Mouse (Mus musculus): ENCODE data around the gene Olfr56. TPM values are rescaled to one million over a fixed set of nuclear protein-coding genes. Genes with fewer than 3 reads are reported as not detected.

Gene Olfr56
- polyA plus RNA-seq, 1 experiment from 2014 or later = 0.08 TPM

DNA sequence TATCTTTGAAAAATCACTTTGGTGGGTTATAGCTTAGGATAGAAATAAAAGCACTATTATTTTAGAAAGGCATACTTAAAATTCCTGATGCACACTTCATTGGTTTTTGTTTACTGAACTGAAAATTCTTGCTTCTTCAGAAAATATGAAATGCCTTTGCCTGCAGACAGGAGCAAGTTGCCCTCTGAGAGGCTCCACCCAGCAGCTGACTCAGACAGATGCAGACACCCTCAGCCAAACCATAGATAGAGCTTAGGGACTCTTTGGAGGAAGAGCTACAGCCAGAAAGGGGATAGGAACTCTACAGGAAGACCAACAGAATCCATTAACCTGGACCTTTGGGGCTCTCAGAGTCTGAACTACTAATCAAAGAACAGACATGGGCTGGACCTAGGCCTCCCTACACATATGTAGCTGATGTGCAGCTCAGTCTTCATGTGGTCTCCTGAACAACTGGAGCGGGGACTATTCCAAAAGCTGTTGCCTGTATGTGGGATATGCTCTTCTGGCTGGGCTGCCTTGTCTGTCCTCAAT is 113.4 kb downstream of the Olfr56 start:
- H3K27ac ChIP-seq (ENCODE audit: low read length) = no peak overlapping the region
- no peak for DNase-seq (ENCODE audit: low spot score)
- H3K9me3 ChIP-seq (ENCODE audit: low read length) = no peaks in the 10 kb centered on the region
- no peak overlapping the region for H3K4me3 ChIP-seq (ENCODE audit: low read depth, low read length)
- ATAC-seq = no peak
- 88% methylated on average over 1 of the region's 1 CpGs for WGBS
- H3K4me2 ChIP-seq (replicated peaks; ENCODE audit: low read depth, low read length) = no peak overlapping the region
- no peak overlapping the region for H3K9ac ChIP-seq (replicated peaks; ENCODE audit: low read depth)
- 0 out of 2 replicates have a peak, but pooled peaks cover 7% of the 10 kb centered on the region for H3K4me1 ChIP-seq (ENCODE audit: insufficient read depth, low read depth, low read length)
- H3K36me3 ChIP-seq (ENCODE audit: insufficient read depth, low read length) = no peaks in the 10 kb centered on the region
- H3K27me3 ChIP-seq (replicated peaks; ENCODE audit: insufficient read depth, low read length) = no peaks in the 10 kb centered on the region
- TF ChIP-seq CTCF (IDR thresholded peaks at IDR 0.05) (no peak), EP300 (IDR thresholded peaks at IDR 0.05) (no peak)

DNA sequence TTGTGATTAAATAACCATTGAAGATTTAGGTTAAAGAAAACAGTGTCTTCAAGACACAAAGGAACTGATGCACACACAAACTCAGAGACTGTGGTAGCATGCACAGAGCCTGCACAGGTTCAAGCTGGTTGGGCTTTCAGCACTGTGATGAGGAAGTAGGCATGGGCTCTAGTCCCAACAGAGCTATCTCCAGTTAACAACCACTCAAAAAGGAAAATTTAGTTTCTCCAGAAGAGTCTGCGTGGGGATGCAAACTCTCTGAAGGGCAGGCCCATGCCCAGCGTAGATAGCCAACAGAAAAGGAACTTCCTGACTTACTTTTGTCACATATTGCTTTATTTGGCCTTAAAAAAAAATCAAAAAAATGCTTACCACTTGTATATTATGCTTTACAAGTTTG is 114.1 kb downstream of the Olfr56 start:
- H3K9ac ChIP-seq (replicated peaks; ENCODE audit: low read depth) = no peak overlapping the region
- H3K4me1 ChIP-seq (ENCODE audit: insufficient read depth, low read depth, low read length) = 0 out of 2 replicates have a peak, but pooled peaks cover 6% of the 10 kb centered on the region
- H3K27me3 ChIP-seq (replicated peaks; ENCODE audit: insufficient read depth, low read length) = no peaks in the 10 kb centered on the region
- no peak overlapping the region for H3K4me3 ChIP-seq (ENCODE audit: low read depth, low read length)
- no peak overlapping the region for H3K27ac ChIP-seq (ENCODE audit: low read length)
- no peaks in the 10 kb centered on the region for H3K9me3 ChIP-seq (ENCODE audit: low read length)
- no peaks in the 10 kb centered on the region for H3K36me3 ChIP-seq (ENCODE audit: insufficient read depth, low read length)
- H3K4me2 ChIP-seq (replicated peaks; ENCODE audit: low read depth, low read length) = no peak overlapping the region
- no peak for DNase-seq (ENCODE audit: low spot score)
- ATAC-seq = no peak
- 63% methylated on average over 2 of the region's 2 CpGs for WGBS
- TF ChIP-seq EP300 (IDR thresholded peaks at IDR 0.05) (no peak), CTCF (IDR thresholded peaks at IDR 0.05) (no peak)

GRCm38 (mm10) chr11:49093861-49094660 is 115.4 kb downstream of the Olfr56 start:
- H3K4me1 ChIP-seq (ENCODE audit: insufficient read depth, low read depth, low read length) = no peaks in the 10 kb centered on the region
- H3K4me2 ChIP-seq (replicated peaks; ENCODE audit: low read depth, low read length) = no peak overlapping the region
- H3K4me3 ChIP-seq (ENCODE audit: low read depth, low read length) = no peak overlapping the region
- no peaks in the 10 kb centered on the region for H3K36me3 ChIP-seq (ENCODE audit: insufficient read depth, low read length)
- H3K9ac ChIP-seq (replicated peaks; ENCODE audit: low read depth) = no peak overlapping the region
- H3K9me3 ChIP-seq (ENCODE audit: low read length) = no peaks in the 10 kb centered on the region
- WGBS = 80% methylated on average over 6 of the region's 6 CpGs
- ATAC-seq = no peak
- no peak for DNase-seq (ENCODE audit: low spot score)
- TF ChIP-seq CTCF (IDR thresholded peaks at IDR 0.05) = no peak
- H3K27ac ChIP-seq (ENCODE audit: low read length) = no peak overlapping the region
- H3K27me3 ChIP-seq (replicated peaks; ENCODE audit: insufficient read depth, low read length) = no peaks in the 10 kb centered on the region

GRCm38 (mm10) chr11:49095367-49095766 is 116.7 kb downstream of the Olfr56 start:
- WGBS = 90% methylated on average over 4 of the region's 4 CpGs
- no peak overlapping the region for H3K4me2 ChIP-seq (replicated peaks; ENCODE audit: low read depth, low read length)
- no peak for ATAC-seq

DNA sequence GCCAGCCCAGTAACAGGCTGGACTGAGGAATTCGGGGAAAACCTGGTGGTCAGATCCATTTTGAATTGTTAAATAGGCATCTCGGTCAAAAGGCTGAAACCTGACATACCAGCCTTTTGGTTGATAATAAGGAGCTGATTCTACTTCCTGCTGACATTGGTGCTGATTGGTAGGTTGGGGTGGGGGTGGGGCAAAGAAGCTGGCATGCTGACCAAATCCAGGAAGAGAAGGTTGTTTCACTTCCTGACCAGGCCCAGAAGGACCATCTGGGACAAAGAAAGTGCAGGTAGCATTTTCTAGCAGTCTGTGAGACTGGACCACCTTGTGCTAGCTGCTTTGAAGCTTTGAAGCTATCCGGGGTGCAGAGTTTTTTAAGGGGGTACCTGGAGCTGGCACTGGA is 121.7 kb downstream of the Olfr56 start:
- 75% methylated on average over 3 of the region's 3 CpGs for WGBS
- Histone ChIP-seq H3K9me3 (ENCODE audit: low read length) (no peaks in the 10 kb centered on the region), H3K4me3 (ENCODE audit: low read depth, low read length) (no peak overlapping the region), H3K4me2 (replicated peaks; ENCODE audit: low read depth, low read length) (no peak overlapping the region), H3K36me3 (ENCODE audit: insufficient read depth, low read length) (no peaks in the 10 kb centered on the region), H3K9ac (replicated peaks; ENCODE audit: low read depth) (no peak overlapping the region), H3K4me1 (ENCODE audit: insufficient read depth, low read depth, low read length) (no peaks in the 10 kb centered on the region), H3K27ac (ENCODE audit: low read length) (no peak overlapping the region), H3K27me3 (replicated peaks; ENCODE audit: insufficient read depth, low read length) (no peaks in the 10 kb centered on the region)
- TF ChIP-seq EP300 (IDR thresholded peaks at IDR 0.05) (no peak), CTCF (IDR thresholded peaks at IDR 0.05) (no peak)
- no peak for ATAC-seq
- no peak for DNase-seq (ENCODE audit: low spot score)

More at GRCm38 (mm10) chr11:49095367-49095766, 116.7 kb downstream of the Olfr56 start:
- no peak overlapping the region for H3K27ac ChIP-seq (ENCODE audit: low read length)
- DNase-seq (ENCODE audit: low spot score) = no peak
- H3K4me3 ChIP-seq (ENCODE audit: low read depth, low read length) = no peak overlapping the region
- TF ChIP-seq CTCF (IDR thresholded peaks at IDR 0.05) (no peak), EP300 (IDR thresholded peaks at IDR 0.05) (no peak)
- no peaks in the 10 kb centered on the region for H3K27me3 ChIP-seq (replicated peaks; ENCODE audit: insufficient read depth, low read length)
- H3K9me3 ChIP-seq (ENCODE audit: low read length) = no peaks in the 10 kb centered on the region
- no peaks in the 10 kb centered on the region for H3K4me1 ChIP-seq (ENCODE audit: insufficient read depth, low read depth, low read length)
- no peaks in the 10 kb centered on the region for H3K36me3 ChIP-seq (ENCODE audit: insufficient read depth, low read length)
- H3K9ac ChIP-seq (replicated peaks; ENCODE audit: low read depth) = no peak overlapping the region

DNA sequence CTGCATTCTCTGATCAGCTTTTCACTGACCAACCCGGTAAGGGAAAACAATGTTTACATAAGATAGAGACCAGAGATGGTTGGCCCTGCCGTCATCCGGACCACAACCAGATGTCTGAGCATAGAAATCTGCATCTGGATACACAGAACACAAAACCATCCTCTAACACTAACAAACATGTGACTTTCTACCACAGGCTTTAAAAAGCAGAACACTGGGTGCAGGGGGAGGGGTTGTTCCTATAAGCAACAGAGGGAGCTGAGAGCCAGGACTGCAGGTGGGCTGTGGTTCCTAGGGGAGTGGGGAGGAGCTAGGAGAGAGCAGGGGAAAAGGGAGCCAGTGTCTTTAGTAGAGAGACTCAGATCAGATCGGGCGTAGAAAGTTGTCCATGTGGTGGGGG is 122.8 kb downstream of the Olfr56 start:
- H3K36me3 ChIP-seq (ENCODE audit: insufficient read depth, low read length) = no peaks in the 10 kb centered on the region
- ATAC-seq = no peak
- H3K4me3 ChIP-seq (ENCODE audit: low read depth, low read length) = no peak overlapping the region
- no peaks in the 10 kb centered on the region for H3K9me3 ChIP-seq (ENCODE audit: low read length)
- no peak for DNase-seq (ENCODE audit: low spot score)
- no peaks in the 10 kb centered on the region for H3K4me1 ChIP-seq (ENCODE audit: insufficient read depth, low read depth, low read length)
- H3K27me3 ChIP-seq (replicated peaks; ENCODE audit: insufficient read depth, low read length) = no peaks in the 10 kb centered on the region
- H3K4me2 ChIP-seq (replicated peaks; ENCODE audit: low read depth, low read length) = no peak overlapping the region
- TF ChIP-seq EP300 (IDR thresholded peaks at IDR 0.05) (no peak), CTCF (IDR thresholded peaks at IDR 0.05) (no peak)
- 24% methylated on average over 5 of the region's 5 CpGs for WGBS
- H3K9ac ChIP-seq (replicated peaks; ENCODE audit: low read depth) = no peak overlapping the region
- H3K27ac ChIP-seq (ENCODE audit: low read length) = no peak overlapping the region

All from lung, postnatal 0 days (tissue).